In the genomic region with DNA sequence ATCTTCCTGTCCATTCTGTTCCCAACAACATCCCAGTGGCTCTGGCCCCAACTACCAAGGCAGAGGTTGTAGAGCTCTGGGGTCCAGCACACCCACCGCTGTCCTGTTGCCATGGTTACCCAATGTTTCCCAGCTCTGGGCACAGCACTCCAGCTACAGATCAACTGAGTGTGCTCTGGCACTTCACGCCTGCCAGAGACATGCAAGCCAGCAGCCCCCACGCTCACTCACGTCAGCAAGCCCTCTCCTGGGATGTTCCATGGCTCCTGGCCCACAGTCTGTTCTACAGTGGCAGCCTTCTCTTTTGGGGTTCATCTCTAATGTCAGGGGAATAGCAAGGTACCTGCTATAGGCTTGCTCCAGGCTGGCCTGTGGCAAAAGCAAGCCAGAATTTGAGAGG, we compare ENCODE assay signal across 13 mouse cellular contexts. TPM values are rescaled to one million over a fixed set of nuclear protein-coding genes. Genes with fewer than 3 reads are reported as not detected.
A peak's percentile ranks its signal among the peaks of the same experiment; 100 is the strongest.
DNase-seq lines count a peak whose midpoint lies in the region; ATAC-seq lines count a peak whose summit lies in the region.
"Had no signal": no experiment of that assay in that cellular context is flagged by ENCODE, and none has a peak within 500 bp of the region (broad histone marks: within the 10 kb centered on the region; RNA-seq: fewer than 3 reads in every experiment).

No protein-coding gene starts in this region.

- no peak overlapping the region for H3K4me2 ChIP-seq in forebrain, embryonic 16.5 days (ENCODE audit: low read length)
- H3K4me2 ChIP-seq in limb, embryonic 12.5 days: no peak overlapping the region

- H3K4me1 ChIP-seq in forebrain, embryonic 16.5 days (replicated peaks; ENCODE audit: control insufficient read depth, insufficient read depth, low read length): no peaks in the 10 kb centered on the region
- H3K4me1 ChIP-seq in forebrain, embryonic 10.5 days: peaks cover 44% of the 10 kb centered on the region
- peaks cover 33% of the 10 kb centered on the region for H3K4me1 ChIP-seq in limb, embryonic 12.5 days (replicated peaks)
- peaks cover 55% of the 10 kb centered on the region for H3K4me1 ChIP-seq in limb, embryonic 10.5 days
- peaks cover 42% of the 10 kb centered on the region for H3K4me1 ChIP-seq in embryonic facial prominence, embryonic 10.5 days

- H3K4me3 ChIP-seq in forebrain, embryonic 16.5 days (replicated peaks; ENCODE audit: low read length): no peak overlapping the region
- no peak overlapping the region for H3K4me3 ChIP-seq in forebrain, embryonic 10.5 days
- H3K4me3 ChIP-seq in limb, embryonic 12.5 days (replicated peaks): no peak overlapping the region
- no peak overlapping the region for H3K4me3 ChIP-seq in limb, embryonic 10.5 days
- no peak overlapping the region for H3K4me3 ChIP-seq in embryonic facial prominence, embryonic 10.5 days
- H3K4me3 ChIP-seq: limb, embryonic 13.5 days had no signal

- H3K27ac ChIP-seq in forebrain, embryonic 16.5 days (ENCODE audit: low read length): no peak overlapping the region
- no peak overlapping the region for H3K27ac ChIP-seq in forebrain, embryonic 10.5 days
- H3K27ac ChIP-seq in limb, embryonic 12.5 days: 0 out of 2 replicates have a peak overlapping the region, but pooled peaks have one; percentile 29
- no peak overlapping the region for H3K27ac ChIP-seq in limb, embryonic 10.5 days
- no peak overlapping the region for H3K27ac ChIP-seq in embryonic facial prominence, embryonic 10.5 days (replicated peaks)

- H3K9ac ChIP-seq in forebrain, embryonic 16.5 days (replicated peaks; ENCODE audit: low read depth, low read length): no peak overlapping the region
- H3K9ac ChIP-seq in limb, embryonic 12.5 days (replicated peaks): no peak overlapping the region

- H3K9me3 ChIP-seq in forebrain, embryonic 16.5 days (ENCODE audit: control insufficient read depth, low read length): no peaks in the 10 kb centered on the region
- no peaks in the 10 kb centered on the region; the same call in 1 of the 2 replicates for H3K9me3 ChIP-seq in forebrain, embryonic 10.5 days
- peaks cover 9% of the 10 kb centered on the region; the same call in 1 of the 2 replicates for H3K9me3 ChIP-seq in limb, embryonic 12.5 days
- H3K9me3 ChIP-seq in limb, embryonic 10.5 days (replicated peaks): no peaks in the 10 kb centered on the region
- H3K9me3 ChIP-seq in embryonic facial prominence, embryonic 10.5 days: no peaks in the 10 kb centered on the region

- 52% methylated on average over 4 of the region's 4 CpGs for WGBS in forebrain, embryonic 16.5 days
- WGBS in forebrain, embryonic 10.5 days: 90% methylated on average over 4 of the region's 4 CpGs
- WGBS in limb, embryonic 12.5 days: 78% methylated on average over 4 of the region's 4 CpGs
- 87% methylated on average over 4 of the region's 4 CpGs for WGBS in limb, embryonic 10.5 days
- WGBS in embryonic facial prominence, embryonic 10.5 days: 87% methylated on average over 4 of the region's 4 CpGs

- H3K36me3 ChIP-seq in forebrain, embryonic 16.5 days (ENCODE audit: control insufficient read depth, insufficient read depth): no peaks in the 10 kb centered on the region
- H3K36me3 ChIP-seq in forebrain, embryonic 10.5 days (replicated peaks): peaks cover 23% of the 10 kb centered on the region
- H3K36me3 ChIP-seq in limb, embryonic 12.5 days: peaks cover 17% of the 10 kb centered on the region
- H3K36me3 ChIP-seq in limb, embryonic 10.5 days: peaks cover 34% of the 10 kb centered on the region
- H3K36me3 ChIP-seq in embryonic facial prominence, embryonic 10.5 days (replicated peaks): peaks cover 31% of the 10 kb centered on the region

- no peak for DNase-seq in forebrain, embryonic 10.5 days (ENCODE audit: extremely low spot score, low spot score)
- DNase-seq in limb, embryonic 10.5 days (ENCODE audit: low spot score): no peak
- peak; percentile 84 to 89 for DNase-seq in layer of hippocampus, adult 18-20 months (ENCODE audit: low spot score in 2 of 2)
- DNase-seq in right cerebral cortex, adult 2 months (ENCODE audit: low spot score in 2 of 2): peak; percentile 62 to 76
- DNase-seq in embryonic facial prominence, embryonic 10.5 days (ENCODE audit: low spot score): no peak
- DNase-seq: adrenal gland, postnatal 14 days; cerebellum, adult 9-11 months; kidney, adult 8-10 months had no signal

- ATAC-seq in forebrain, embryonic 16.5 days: peak; percentile 14
- no peak for ATAC-seq in limb, embryonic 12.5 days (ENCODE audit: insufficient number of reproducible peaks, insufficient read depth, low FRiP score, low TSS enrichment, low read depth)
- no peak for ATAC-seq in CD4-positive, CD25-positive, alpha-beta regulatory T cell, adult 4 months

- H3K27me3 ChIP-seq in forebrain, embryonic 16.5 days (replicated peaks; ENCODE audit: control insufficient read depth, insufficient read depth, low read length): no peaks in the 10 kb centered on the region
- H3K27me3 ChIP-seq in forebrain, embryonic 10.5 days (ENCODE audit: poor library complexity, severe bottlenecking): no peaks in the 10 kb centered on the region
- no peaks in the 10 kb centered on the region for H3K27me3 ChIP-seq in limb, embryonic 12.5 days
- no peaks in the 10 kb centered on the region for H3K27me3 ChIP-seq in limb, embryonic 10.5 days (ENCODE audit: low read depth, poor library complexity, severe bottlenecking)
- H3K27me3 ChIP-seq in embryonic facial prominence, embryonic 10.5 days (replicated peaks; ENCODE audit: low read depth, poor library complexity, severe bottlenecking): no peaks in the 10 kb centered on the region
- H3K27me3 ChIP-seq: limb, embryonic 13.5 days had no signal

RNA-seq across cellular contexts. Expression of a gene that starts 13.5 kb away (rescaled TPM):
- polyA plus RNA-seq in forebrain, embryonic 16.5 days (2015; fragmentation: Nextera tagmentation; extraction: Ambion mirVana): 23.1 and 26.2 TPM in 2 replicates
- 19.9 and 20.2 TPM in 2 replicates for polyA plus RNA-seq in forebrain, embryonic 10.5 days (2016; fragmentation: Nextera tagmentation; extraction: Ambion mirVana)
- polyA plus RNA-seq in limb, embryonic 12.5 days (2016; fragmentation: Nextera tagmentation; extraction: Ambion mirVana): 26.8 and 27.3 TPM in 2 replicates
- polyA plus RNA-seq in limb, embryonic 10.5 days (2016; fragmentation: Nextera tagmentation; extraction: Ambion mirVana): 24.1 and 29.0 TPM in 2 replicates
- total RNA-seq in layer of hippocampus, adult 18-20 months (2021): 10 to 100 TPM; 54.1 to 62.0 TPM
- polyA plus RNA-seq in embryonic facial prominence, embryonic 10.5 days (2016; fragmentation: Nextera tagmentation; extraction: Ambion mirVana): 22.4 and 24.1 TPM in 2 replicates
- polyA plus RNA-seq in CD4-positive, CD25-positive, alpha-beta regulatory T cell, adult 4 months (2017; shearing (Covaris generic)): 10 to 100 TPM in 1 of 2 experiments, 1 to 10 TPM in 1; 7.2 to 20.1 TPM

RNA-seq across cellular contexts. Expression of a gene that starts 23.9 kb away (rescaled TPM):
- 74.9 and 90.8 TPM in 2 replicates for polyA plus RNA-seq in forebrain, embryonic 16.5 days (2015; fragmentation: Nextera tagmentation; extraction: Ambion mirVana)
- polyA plus RNA-seq in forebrain, embryonic 10.5 days (2016; fragmentation: Nextera tagmentation; extraction: Ambion mirVana): 16.7 and 19.5 TPM in 2 replicates
- polyA plus RNA-seq in limb, embryonic 12.5 days (2016; fragmentation: Nextera tagmentation; extraction: Ambion mirVana): 17.5 and 22.1 TPM in 2 replicates
- 22.4 and 23.7 TPM in 2 replicates for polyA plus RNA-seq in limb, embryonic 10.5 days (2016; fragmentation: Nextera tagmentation; extraction: Ambion mirVana)
- total RNA-seq in layer of hippocampus, adult 18-20 months (2021): 100 to 1,000 TPM; 326 to 327 TPM
- polyA plus RNA-seq in embryonic facial prominence, embryonic 10.5 days (2016; fragmentation: Nextera tagmentation; extraction: Ambion mirVana): 28.3 and 29.4 TPM in 2 replicates
- not detected for polyA plus RNA-seq in CD4-positive, CD25-positive, alpha-beta regulatory T cell, adult 4 months (2017; shearing (Covaris generic))
- total RNA-seq: heart, postnatal 10 days had no signal

RNA-seq across cellular contexts. Expression of a gene that starts 23.9 kb away (rescaled TPM):
- 41.1 and 51.0 TPM in 2 replicates for polyA plus RNA-seq in forebrain, embryonic 16.5 days (2015; fragmentation: Nextera tagmentation; extraction: Ambion mirVana)
- 14.8 and 16.4 TPM in 2 replicates for polyA plus RNA-seq in forebrain, embryonic 10.5 days (2016; fragmentation: Nextera tagmentation; extraction: Ambion mirVana)
- 18.4 and 24.8 TPM in 2 replicates for polyA plus RNA-seq in limb, embryonic 12.5 days (2016; fragmentation: Nextera tagmentation; extraction: Ambion mirVana)
- polyA plus RNA-seq in limb, embryonic 10.5 days (2016; fragmentation: Nextera tagmentation; extraction: Ambion mirVana): 20.1 and 23.2 TPM in 2 replicates
- 100 to 1,000 TPM; 193 to 199 TPM for total RNA-seq in layer of hippocampus, adult 18-20 months (2021)
- 17.3 and 20.6 TPM in 2 replicates for polyA plus RNA-seq in embryonic facial prominence, embryonic 10.5 days (2016; fragmentation: Nextera tagmentation; extraction: Ambion mirVana)
- polyA plus RNA-seq in CD4-positive, CD25-positive, alpha-beta regulatory T cell, adult 4 months (2017; shearing (Covaris generic)): 1 to 10 TPM; 7.6 to 9.3 TPM

RNA-seq across cellular contexts. Expression of a gene that starts 29.7 kb away (rescaled TPM):
- polyA plus RNA-seq in forebrain, embryonic 16.5 days (2015; fragmentation: Nextera tagmentation; extraction: Ambion mirVana): 6.1 and 8.2 TPM in 2 replicates
- 34.1 and 48.4 TPM in 2 replicates for polyA plus RNA-seq in forebrain, embryonic 10.5 days (2016; fragmentation: Nextera tagmentation; extraction: Ambion mirVana)
- 82.4 and 105 TPM in 2 replicates for polyA plus RNA-seq in limb, embryonic 12.5 days (2016; fragmentation: Nextera tagmentation; extraction: Ambion mirVana)
- 79.8 and 126 TPM in 2 replicates for polyA plus RNA-seq in limb, embryonic 10.5 days (2016; fragmentation: Nextera tagmentation; extraction: Ambion mirVana)
- 10 to 100 TPM; 33.1 to 38.2 TPM for total RNA-seq in layer of hippocampus, adult 18-20 months (2021)
- 103 and 116 TPM in 2 replicates for polyA plus RNA-seq in embryonic facial prominence, embryonic 10.5 days (2016; fragmentation: Nextera tagmentation; extraction: Ambion mirVana)
- polyA plus RNA-seq in CD4-positive, CD25-positive, alpha-beta regulatory T cell, adult 4 months (2017; shearing (Covaris generic)): not detected
- total RNA-seq: adrenal gland, postnatal 14 days had no signal

RNA-seq across cellular contexts. Expression of a gene that starts 43.2 kb away (rescaled TPM):
- polyA plus RNA-seq in forebrain, embryonic 16.5 days (2015; fragmentation: Nextera tagmentation; extraction: Ambion mirVana): 149 and 157 TPM in 2 replicates
- 126 and 136 TPM in 2 replicates for polyA plus RNA-seq in forebrain, embryonic 10.5 days (2016; fragmentation: Nextera tagmentation; extraction: Ambion mirVana)
- polyA plus RNA-seq in limb, embryonic 12.5 days (2016; fragmentation: Nextera tagmentation; extraction: Ambion mirVana): 142 and 151 TPM in 2 replicates
- 126 and 143 TPM in 2 replicates for polyA plus RNA-seq in limb, embryonic 10.5 days (2016; fragmentation: Nextera tagmentation; extraction: Ambion mirVana)
- total RNA-seq in layer of hippocampus, adult 18-20 months (2021): 100 to 1,000 TPM in 1 of 2 experiments, 10 to 100 TPM in 1; 96.5 to 104 TPM
- polyA plus RNA-seq in embryonic facial prominence, embryonic 10.5 days (2016; fragmentation: Nextera tagmentation; extraction: Ambion mirVana): 118 and 138 TPM in 2 replicates
- 10 to 100 TPM; 82.2 to 83.2 TPM for polyA plus RNA-seq in CD4-positive, CD25-positive, alpha-beta regulatory T cell, adult 4 months (2017; shearing (Covaris generic))

Comparison
In these comparisons a context has a peak if more than half of its experiments do, and no peak if none do; other contexts are left out.
1. DNase-seq: peak in layer of hippocampus, adult 18-20 months (2 of 2) and right cerebral cortex, adult 2 months (2 of 2); none in forebrain, embryonic 10.5 days (single experiment), limb, embryonic 10.5 days (single experiment) and embryonic facial prominence, embryonic 10.5 days (single experiment).
2. RNA of a gene that starts 23.9 kb away (polyA plus RNA-seq): 74.9 to 90.8 TPM in forebrain, embryonic 16.5 days, 28.3 to 29.4 TPM in embryonic facial prominence, embryonic 10.5 days, 22.4 to 23.7 TPM in limb, embryonic 10.5 days, 16.7 to 19.5 TPM in forebrain, embryonic 10.5 days and 17.5 to 22.1 TPM in limb, embryonic 12.5 days; not detected in CD4-positive, CD25-positive, alpha-beta regulatory T cell, adult 4 months; every median in the first group is over 10 times any median in the second.